Comparison of ENCODE assay signal across 8 mouse cellular contexts in the genomic region with DNA sequence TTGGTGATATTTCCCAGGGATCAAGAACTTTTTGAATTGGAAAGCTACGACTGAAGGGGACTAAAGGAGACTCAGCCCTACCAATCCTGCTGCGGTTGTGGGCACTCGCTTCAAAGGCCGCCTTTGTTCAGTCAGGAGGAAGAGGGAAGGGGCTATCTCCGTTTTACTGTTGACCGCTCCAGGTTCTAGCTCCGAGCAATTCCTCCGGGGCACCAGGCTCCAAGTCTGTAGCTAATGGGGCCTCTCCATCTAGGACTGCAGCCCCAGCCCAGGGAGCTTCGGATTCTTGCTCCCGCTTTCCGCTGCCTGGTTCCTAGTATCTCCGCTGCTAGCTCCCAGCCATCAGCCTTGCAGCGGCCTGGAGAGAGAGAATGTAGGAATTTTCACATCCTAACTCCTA. TPM values are rescaled to one million over a fixed set of nuclear protein-coding genes. Genes with fewer than 3 reads are reported as not detected.
A peak's percentile ranks its signal among the peaks of the same experiment; 100 is the strongest.
DNase-seq lines count a peak whose midpoint lies in the region; ATAC-seq lines count a peak whose summit lies in the region.
"Had no signal": no experiment of that assay in that cellular context is flagged by ENCODE, and none has a peak within 500 bp of the region (broad histone marks: within the 10 kb centered on the region; RNA-seq: fewer than 3 reads in every experiment).

No protein-coding gene starts in this region.

- 2% methylated on average over 13 of the region's 13 CpGs for WGBS in lung, embryonic 16.5 days
- WGBS in forebrain, embryonic 14.5 days, result 2% methylated on average over 13 of the region's 13 CpGs
- WGBS in liver, embryonic 16.5 days (ENCODE audit: insufficient replicate concordance), result 4% methylated on average over 13 of the region's 13 CpGs

- H3K4me2 ChIP-seq in lung, embryonic 16.5 days (ENCODE audit: low read depth, low read length), result peak overlapping the region; percentile 67
- peak overlapping the region; percentile 68 for H3K4me2 ChIP-seq in forebrain, embryonic 14.5 days (ENCODE audit: low read length)
- H3K4me2 ChIP-seq in liver, embryonic 16.5 days (ENCODE audit: low read depth, low read length), result 0 out of 2 replicates have a peak overlapping the region, but pooled peaks have one; percentile 24

- H3K9ac ChIP-seq in lung, embryonic 16.5 days (ENCODE audit: low read length), result no peak overlapping the region
- peak overlapping the region; percentile 94 for H3K9ac ChIP-seq in forebrain, embryonic 14.5 days (ENCODE audit: low read length)
- no peak overlapping the region for H3K9ac ChIP-seq in liver, embryonic 16.5 days (ENCODE audit: low read depth, low read length)

- H3K27me3 ChIP-seq in lung, embryonic 16.5 days (ENCODE audit: control insufficient read depth, insufficient read depth, low read depth, low read length), result peaks cover 91% of the 10 kb centered on the region
- H3K27me3 ChIP-seq in forebrain, embryonic 14.5 days (replicated peaks; ENCODE audit: control insufficient read depth, insufficient read depth, low read length), result peaks cover 41% of the 10 kb centered on the region
- H3K27me3 ChIP-seq in liver, embryonic 16.5 days (ENCODE audit: control insufficient read depth, insufficient read depth, low read depth, low read length), result peaks cover 94% of the 10 kb centered on the region

- no peak for DNase-seq in lung, adult 18-20 months
- peak; percentile 38 for DNase-seq in forebrain, embryonic 14.5 days (ENCODE audit: low spot score)
- no peak for DNase-seq in adrenal gland, postnatal 4 days (ENCODE audit: low spot score in 2 of 2)
- no peak for DNase-seq in urinary bladder, postnatal 14 days (ENCODE audit: low spot score)
- no peak for DNase-seq in c-Kit-positive CD71-positive TER-119-positive erythroid progenitor cells, embryonic 14.5 days (ENCODE audit: low spot score)

- H3K9me3 ChIP-seq in lung, embryonic 16.5 days (ENCODE audit: control insufficient read depth, low read length), result no peaks in the 10 kb centered on the region
- H3K9me3 ChIP-seq in forebrain, embryonic 14.5 days (replicated peaks; ENCODE audit: control insufficient read depth, low read length), result no peaks in the 10 kb centered on the region
- no peaks in the 10 kb centered on the region for H3K9me3 ChIP-seq in liver, embryonic 16.5 days (replicated peaks; ENCODE audit: control insufficient read depth, low read length)

- no peak for ATAC-seq in lung, embryonic 16.5 days (ENCODE audit: low read depth)
- ATAC-seq in forebrain, embryonic 14.5 days, result no peak
- no peak for ATAC-seq in liver, embryonic 16.5 days (ENCODE audit: low read depth)

- peak overlapping the region; percentile 51 for H3K4me3 ChIP-seq in lung, embryonic 16.5 days (ENCODE audit: low read length)
- peak overlapping the region; percentile 64 for H3K4me3 ChIP-seq in forebrain, embryonic 14.5 days (ENCODE audit: low read depth, low read length)
- H3K4me3 ChIP-seq in liver, embryonic 16.5 days (ENCODE audit: low read depth, low read length), result no peak overlapping the region

- no peak overlapping the region for H3K27ac ChIP-seq in lung, embryonic 16.5 days (ENCODE audit: low read length)
- peak overlapping the region; percentile 91 for H3K27ac ChIP-seq in forebrain, embryonic 14.5 days (ENCODE audit: low read depth, low read length)
- H3K27ac ChIP-seq in liver, embryonic 16.5 days (ENCODE audit: low read length), result no peak overlapping the region

- peaks cover 19% of the 10 kb centered on the region for H3K4me1 ChIP-seq in lung, embryonic 16.5 days (replicated peaks; ENCODE audit: control insufficient read depth, insufficient read depth, low read length)
- H3K4me1 ChIP-seq in forebrain, embryonic 14.5 days (ENCODE audit: control insufficient read depth, insufficient read depth, low read length), result peaks cover 28% of the 10 kb centered on the region
- H3K4me1 ChIP-seq in liver, embryonic 16.5 days (ENCODE audit: control insufficient read depth, low read depth, low read length), result no peaks in the 10 kb centered on the region; the same call in 1 of the 2 replicates

- no peaks in the 10 kb centered on the region for H3K36me3 ChIP-seq in lung, embryonic 16.5 days (ENCODE audit: control insufficient read depth, insufficient read depth, low read length)
- H3K36me3 ChIP-seq in forebrain, embryonic 14.5 days (ENCODE audit: control insufficient read depth, insufficient read depth, low read length), result peaks cover 22% of the 10 kb centered on the region; the same call in 1 of the 2 replicates
- no peaks in the 10 kb centered on the region for H3K36me3 ChIP-seq in liver, embryonic 16.5 days (ENCODE audit: control insufficient read depth, insufficient read depth)

RNA-seq across cellular contexts. Expression of a gene that starts 3.4 kb away (rescaled TPM):
- not detected in 2 replicates for polyA plus RNA-seq in lung, embryonic 16.5 days (2015; fragmentation: Nextera tagmentation; extraction: Ambion mirVana)
- polyA plus RNA-seq in forebrain, embryonic 14.5 days (2014; fragmentation: Nextera tagmentation; extraction: Ambion mirVana), result 61.3 and 68.6 TPM in 2 replicates
- not detected in 2 replicates for polyA plus RNA-seq in liver, embryonic 16.5 days (2015; fragmentation: Nextera tagmentation; extraction: Ambion mirVana)
- total RNA-seq in adrenal gland, postnatal 4 days (2021), result 1 to 10 TPM in 1 of 2 experiments, under 1 TPM in 1; 0.31 to 4.5 TPM
- total RNA-seq: gastrocnemius, postnatal 4 days had no signal

RNA-seq across cellular contexts. Expression of a gene that starts 53.1 kb away (rescaled TPM):
- polyA plus RNA-seq in lung, embryonic 16.5 days (2015; fragmentation: Nextera tagmentation; extraction: Ambion mirVana), result 63.6 and 65.6 TPM in 2 replicates
- 57.6 and 59.4 TPM in 2 replicates for polyA plus RNA-seq in forebrain, embryonic 14.5 days (2014; fragmentation: Nextera tagmentation; extraction: Ambion mirVana)
- polyA plus RNA-seq in liver, embryonic 16.5 days (2015; fragmentation: Nextera tagmentation; extraction: Ambion mirVana), result 29.0 and 30.2 TPM in 2 replicates
- total RNA-seq in adrenal gland, postnatal 4 days (2021), result 10 to 100 TPM; 63.8 to 66.0 TPM

Comparison
In these comparisons a context has a peak if more than half of its experiments do, and no peak if none do; other contexts are left out.
1. RNA of a gene that starts 3.4 kb away (polyA plus RNA-seq): 61.3 to 68.6 TPM in forebrain, embryonic 14.5 days; not detected in lung, embryonic 16.5 days and not detected in liver, embryonic 16.5 days; every median in the first group is over 10 times any median in the second.
2. Peak in every context shown above with its lines, with median percentiles within 50 percentile points of each other: H3K4me2 ChIP-seq.